Mouse (Mus musculus) fibroblast of lung, adult 2 months (primary cell): ENCODE data around the gene Kdm5c.
"Not testable (repeated sequence)": the region's sequence is repeated elsewhere in the genome, so short reads cannot be mapped to it uniquely, and the experiment has no call there.

Experiments used
- DNase-seq: peaks from one replicate; pipeline ENCODE4 v3.0.0-alpha.2; 2011; ENCODE audit warnings: low read depth

Kdm5c gene

GRCm38 (mm10) chrX:152287026-152287425, 54.2 kb downstream of the Kdm5c start:
- not testable (repeated sequence) for DNase-seq

GRCm38 (mm10) chrX:152306224-152306623, 73.4 kb downstream of the Kdm5c start:
- no peak for DNase-seq

GRCm38 (mm10) chrX:152307371-152307770, 74.6 kb downstream of the Kdm5c start:
- DNase-seq, result no peak

GRCm38 (mm10) chrX:152307942-152308341, 75.1 kb downstream of the Kdm5c start:
- DNase-seq, result no peak

GRCm38 (mm10) chrX:152320535-152320934, 87.7 kb downstream of the Kdm5c start:
- no peak for DNase-seq

- no peak for DNase-seq
Measured at GRCm38 (mm10) chrX:152322776-152323175, 90.0 kb downstream of the Kdm5c start.

- DNase-seq, result no peak
Measured at GRCm38 (mm10) chrX:152323584-152323983, 90.8 kb downstream of the Kdm5c start.
